Mouse (Mus musculus): ENCODE data around the gene Ipo4. TPM values are rescaled to one million over a fixed set of nuclear protein-coding genes. Genes with fewer than 3 reads are reported as not detected.
A peak's percentile ranks its signal among the peaks of the same experiment; 100 is the strongest.

Gene Ipo4
- polyA plus RNA-seq, 1 experiment from 2014 or later = 24.6 TPM

- H3K36me3 ChIP-seq (ENCODE audit: control insufficient read depth, insufficient read depth) = peaks cover 34% of the 10 kb centered on the region
- no peaks in the 10 kb centered on the region for H3K27me3 ChIP-seq (ENCODE audit: control insufficient read depth, insufficient read depth, low read depth, low read length)
- no peak overlapping the region for H3K9ac ChIP-seq (ENCODE audit: low read depth, low read length)
- H3K4me1 ChIP-seq (ENCODE audit: control insufficient read depth, low read depth, low read length) = peaks cover 27% of the 10 kb centered on the region
- ATAC-seq (ENCODE audit: low read depth) = no peak
- H3K4me2 ChIP-seq (ENCODE audit: low read depth, low read length) = no peak overlapping the region
- 81% methylated on average over 13 of the region's 13 CpGs for WGBS (ENCODE audit: insufficient replicate concordance)
- H3K9me3 ChIP-seq (replicated peaks; ENCODE audit: control insufficient read depth, low read length) = no peaks in the 10 kb centered on the region
- H3K27ac ChIP-seq (ENCODE audit: low read length) = no peak overlapping the region
- H3K4me3 ChIP-seq (ENCODE audit: low read depth, low read length) = no peak overlapping the region
Observed at GRCm38 (mm10) chr14:55641291-55641690, 5.5 kb upstream of the Ipo4 start.

DNA sequence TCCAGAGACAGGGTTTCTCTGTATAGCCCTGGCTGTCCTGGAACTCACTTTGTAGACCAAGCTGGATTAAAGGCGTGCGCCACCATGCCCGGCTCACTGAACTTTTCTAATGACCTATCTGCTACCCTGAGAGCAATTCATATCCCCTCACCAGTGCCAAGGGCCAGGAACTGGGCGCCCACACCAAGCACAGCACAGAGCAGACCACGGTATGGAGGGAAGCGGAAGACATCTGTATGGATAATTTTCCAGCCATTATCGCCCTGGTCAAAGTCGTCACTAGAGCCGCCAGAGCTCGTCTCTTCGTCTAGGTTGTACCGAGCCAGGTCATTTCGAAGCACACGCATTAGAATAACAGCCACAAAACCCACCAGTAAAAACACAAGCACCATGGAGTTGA lies 5.1 kb upstream of the Ipo4 start:
- no peak for ATAC-seq (ENCODE audit: low read depth)
- Histone ChIP-seq H3K9me3 (replicated peaks; ENCODE audit: control insufficient read depth, low read length) (no peaks in the 10 kb centered on the region), H3K27me3 (ENCODE audit: control insufficient read depth, insufficient read depth, low read depth, low read length) (no peaks in the 10 kb centered on the region), H3K36me3 (ENCODE audit: control insufficient read depth, insufficient read depth) (peaks cover 32% of the 10 kb centered on the region), H3K9ac (ENCODE audit: low read depth, low read length) (no peak overlapping the region), H3K27ac (ENCODE audit: low read length) (no peak overlapping the region), H3K4me3 (ENCODE audit: low read depth, low read length) (no peak overlapping the region), H3K4me2 (ENCODE audit: low read depth, low read length) (no peak overlapping the region), H3K4me1 (ENCODE audit: control insufficient read depth, low read depth, low read length) (peaks cover 25% of the 10 kb centered on the region)
- WGBS (ENCODE audit: insufficient replicate concordance) = 90% methylated on average over 14 of the region's 14 CpGs

DNA sequence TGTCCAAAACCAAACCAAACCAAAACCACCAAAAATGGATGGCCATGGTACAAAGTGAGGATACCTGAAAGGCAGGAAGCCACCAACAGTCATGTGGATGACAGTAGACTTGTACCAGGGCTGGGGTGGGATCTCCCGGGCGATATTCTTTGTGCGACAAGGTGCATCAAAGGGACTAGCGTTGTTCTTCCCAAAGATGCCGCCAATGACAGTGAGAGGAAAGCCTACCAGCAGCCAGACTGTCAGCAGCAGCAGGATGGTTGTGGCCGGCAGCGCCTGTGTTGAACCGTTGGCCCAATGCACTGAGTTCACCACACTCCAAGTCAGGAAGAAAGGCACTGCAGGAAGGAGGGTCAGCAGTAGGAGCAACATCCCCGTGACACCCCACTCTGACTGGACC lies 2.0 kb upstream of the Ipo4 start, which contains the start of gene Gm49378:
Gene Gm49378, minus strand, starts transcription at position 101 of the 400 bp plus-strand sequence.
- ATAC-seq (ENCODE audit: low read depth) = no peak
- H3K4me2 ChIP-seq (ENCODE audit: low read depth, low read length) = no peak within 1 kb of the TSS
- H3K27ac ChIP-seq (ENCODE audit: low read length) = no peak within 1 kb of the TSS
- H3K9ac ChIP-seq (ENCODE audit: low read depth, low read length) = no peak within 1 kb of the TSS
- WGBS (ENCODE audit: insufficient replicate concordance) = 87% methylated on average over 9 of the region's 9 CpGs
- peaks cover 25% of the 10 kb centered on the region for H3K4me1 ChIP-seq (ENCODE audit: control insufficient read depth, low read depth, low read length)
- H3K27me3 ChIP-seq (ENCODE audit: control insufficient read depth, insufficient read depth, low read depth, low read length) = no peaks in the 10 kb centered on the region
- peaks cover 32% of the 10 kb centered on the region for H3K36me3 ChIP-seq (ENCODE audit: control insufficient read depth, insufficient read depth)
- no peak within 1 kb of the TSS for H3K4me3 ChIP-seq (ENCODE audit: low read depth, low read length)
- no peaks in the 10 kb centered on the region for H3K9me3 ChIP-seq (replicated peaks; ENCODE audit: control insufficient read depth, low read length)

DNA sequence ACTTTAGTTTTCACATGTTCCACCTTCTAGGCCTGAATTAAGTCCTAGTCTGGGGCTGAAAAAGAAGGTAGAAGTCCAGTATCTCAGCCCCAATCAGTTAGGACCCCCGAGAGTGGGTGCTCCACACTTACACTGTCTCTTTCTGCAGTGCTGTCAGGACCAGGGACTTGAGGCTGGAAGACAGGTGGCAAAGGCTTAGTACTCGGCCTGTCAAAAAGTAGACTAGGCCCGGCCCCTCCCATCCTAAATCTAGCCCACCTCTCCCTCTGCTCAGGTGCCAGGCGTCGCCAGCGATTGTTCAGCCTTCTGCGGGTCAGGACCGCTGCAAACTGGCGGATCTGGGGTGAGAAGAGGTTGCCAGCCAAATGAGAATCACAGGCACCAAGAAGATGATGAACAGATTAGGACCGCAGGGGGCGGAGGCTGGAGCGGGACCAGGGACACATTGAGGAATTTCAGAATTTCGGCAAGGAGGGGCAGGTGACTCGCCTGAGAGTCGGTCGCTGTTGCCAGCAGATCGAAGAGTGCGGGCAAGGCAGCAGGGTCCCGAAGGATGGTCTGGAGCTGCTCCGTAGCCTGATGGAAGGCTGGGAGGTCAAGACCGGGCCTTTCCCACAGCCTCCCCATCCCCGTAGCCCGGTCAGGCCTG lies 759 bp downstream of the Ipo4 start:
- Histone ChIP-seq H3K36me3 (ENCODE audit: control insufficient read depth, insufficient read depth) (peaks cover 24% of the 10 kb centered on the region), H3K4me3 (ENCODE audit: low read depth, low read length) (peak overlapping the region; percentile 65), H3K4me1 (ENCODE audit: control insufficient read depth, low read depth, low read length) (peaks cover 12% of the 10 kb centered on the region), H3K9me3 (replicated peaks; ENCODE audit: control insufficient read depth, low read length) (no peaks in the 10 kb centered on the region), H3K4me2 (ENCODE audit: low read depth, low read length) (peak overlapping the region; percentile 93), H3K9ac (ENCODE audit: low read depth, low read length) (peak overlapping the region; percentile 60), H3K27me3 (ENCODE audit: control insufficient read depth, insufficient read depth, low read depth, low read length) (no peaks in the 10 kb centered on the region), H3K27ac (ENCODE audit: low read length) (no peak overlapping the region)
- 3% methylated on average over 23 of the region's 23 CpGs for WGBS (ENCODE audit: insufficient replicate concordance)
- ATAC-seq (ENCODE audit: low read depth) = peak; percentile 24

- WGBS (ENCODE audit: insufficient replicate concordance) = 32% methylated on average over 5 of the region's 5 CpGs
- H3K4me2 ChIP-seq (ENCODE audit: low read depth, low read length) = no peak overlapping the region
- H3K9me3 ChIP-seq (replicated peaks; ENCODE audit: control insufficient read depth, low read length) = no peaks in the 10 kb centered on the region
- H3K27ac ChIP-seq (ENCODE audit: low read length) = no peak overlapping the region
- H3K9ac ChIP-seq (ENCODE audit: low read depth, low read length) = no peak overlapping the region
- ATAC-seq (ENCODE audit: low read depth) = no peak
- peaks cover 11% of the 10 kb centered on the region for H3K36me3 ChIP-seq (ENCODE audit: control insufficient read depth, insufficient read depth)
- H3K27me3 ChIP-seq (ENCODE audit: control insufficient read depth, insufficient read depth, low read depth, low read length) = no peaks in the 10 kb centered on the region
- H3K4me1 ChIP-seq (ENCODE audit: control insufficient read depth, low read depth, low read length) = peaks cover 10% of the 10 kb centered on the region
- H3K4me3 ChIP-seq (ENCODE audit: low read depth, low read length) = no peak overlapping the region
Observed at GRCm38 (mm10) chr14:55629312-55629711, 6.4 kb downstream of the Ipo4 start.

DNA sequence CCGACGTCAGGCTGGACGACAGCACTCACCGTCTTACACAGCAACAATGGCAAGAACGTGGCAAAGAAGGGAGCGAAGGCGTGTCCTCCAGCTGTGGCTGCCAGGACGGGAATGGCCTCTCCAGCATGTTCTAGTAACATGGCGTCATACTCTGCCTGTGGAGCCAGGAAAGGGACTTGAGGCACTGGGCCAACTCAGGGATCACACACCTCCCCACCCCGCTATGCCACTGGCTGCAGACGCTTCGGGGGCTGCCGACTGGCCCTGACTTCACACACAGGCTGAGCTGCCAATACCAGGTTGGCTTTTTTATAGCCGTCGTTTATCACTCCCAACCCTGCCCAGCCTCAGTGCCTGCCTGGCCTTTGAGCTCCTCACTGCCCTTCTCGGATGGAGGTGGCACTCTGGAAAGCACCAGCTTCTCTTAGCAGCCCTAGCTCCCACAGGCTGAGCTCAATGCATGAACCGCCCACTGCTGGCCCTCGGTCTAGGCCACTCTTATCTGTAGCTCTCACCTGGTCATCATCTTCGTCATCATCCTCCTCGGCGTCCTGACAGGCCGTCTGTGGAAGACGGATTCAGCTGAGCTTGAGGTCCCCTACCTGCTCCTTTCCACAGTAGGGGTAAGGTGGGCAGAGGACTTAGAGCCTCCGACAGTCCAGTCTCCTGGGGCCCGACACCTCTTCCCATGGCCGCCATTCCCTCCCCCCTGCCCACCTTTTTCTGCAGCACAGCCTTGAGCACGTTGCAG lies 7.5 kb downstream of the Ipo4 start:
- H3K36me3 ChIP-seq (ENCODE audit: control insufficient read depth, insufficient read depth) = peaks cover 11% of the 10 kb centered on the region
- WGBS (ENCODE audit: insufficient replicate concordance) = 78% methylated on average over 27 of the region's 27 CpGs

DNA sequence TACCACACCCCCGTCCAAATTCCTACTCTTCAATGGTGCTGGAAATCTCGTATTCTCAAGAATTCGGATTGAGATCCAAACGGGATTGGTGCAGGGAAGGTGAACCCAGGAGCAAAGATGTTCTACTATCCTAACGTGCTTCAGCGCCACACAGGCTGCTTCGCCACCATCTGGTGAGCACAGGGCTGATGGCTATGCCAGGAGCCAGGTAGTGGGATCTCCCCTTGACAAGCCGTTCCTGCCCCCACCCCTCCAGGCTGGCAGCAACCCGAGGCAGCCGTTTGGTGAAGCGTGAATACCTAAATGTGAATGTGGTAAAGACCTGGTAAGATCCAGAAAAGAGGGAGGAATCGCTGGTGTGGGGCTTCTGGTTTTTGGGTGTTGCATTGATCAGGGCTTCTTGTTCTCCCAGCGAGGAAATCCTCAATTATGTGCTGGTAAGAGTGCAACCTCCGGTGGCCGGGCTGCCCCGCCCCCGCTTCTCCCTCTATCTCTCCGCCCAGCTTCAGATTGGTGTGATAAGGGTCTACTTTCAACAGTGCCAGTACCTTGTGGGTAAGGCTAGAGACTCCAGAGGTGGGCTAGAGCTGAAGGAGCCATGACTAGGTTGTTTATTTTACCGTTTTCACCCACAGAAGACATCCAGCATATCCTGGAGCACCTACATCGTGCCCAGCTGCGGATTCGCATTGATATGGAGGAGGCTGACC lies 17.1 kb downstream of the Ipo4 start:
- Histone ChIP-seq H3K9me3 (replicated peaks; ENCODE audit: control insufficient read depth, low read length) (no peaks in the 10 kb centered on the region), H3K4me3 (ENCODE audit: low read depth, low read length) (peak overlapping the region; percentile 41), H3K4me2 (ENCODE audit: low read depth, low read length) (peak overlapping the region; percentile 62), H3K27me3 (ENCODE audit: control insufficient read depth, insufficient read depth, low read depth, low read length) (no peaks in the 10 kb centered on the region), H3K4me1 (ENCODE audit: control insufficient read depth, low read depth, low read length) (peaks cover 34% of the 10 kb centered on the region), H3K9ac (ENCODE audit: low read depth, low read length) (peak overlapping the region; percentile 41; the same call in 1 of the 2 replicates), H3K36me3 (ENCODE audit: control insufficient read depth, insufficient read depth) (no peaks in the 10 kb centered on the region), H3K27ac (ENCODE audit: low read length) (peak overlapping the region; percentile 8; the same call in 1 of the 2 replicates)
- WGBS (ENCODE audit: insufficient replicate concordance) = 15% methylated on average over 22 of the region's 22 CpGs
- peak; percentile 64 for ATAC-seq (ENCODE audit: low read depth)

More for the DNA sequence above, 7.5 kb downstream of the Ipo4 start:
- Histone ChIP-seq H3K27me3 (ENCODE audit: control insufficient read depth, insufficient read depth, low read depth, low read length) (no peaks in the 10 kb centered on the region), H3K4me1 (ENCODE audit: control insufficient read depth, low read depth, low read length) (peaks cover 10% of the 10 kb centered on the region), H3K9me3 (replicated peaks; ENCODE audit: control insufficient read depth, low read length) (no peaks in the 10 kb centered on the region), H3K27ac (ENCODE audit: low read length) (no peak overlapping the region), H3K9ac (ENCODE audit: low read depth, low read length) (no peak overlapping the region), H3K4me3 (ENCODE audit: low read depth, low read length) (no peak overlapping the region), H3K4me2 (ENCODE audit: low read depth, low read length) (no peak overlapping the region)
- ATAC-seq (ENCODE audit: low read depth) = peak; percentile 54

DNA sequence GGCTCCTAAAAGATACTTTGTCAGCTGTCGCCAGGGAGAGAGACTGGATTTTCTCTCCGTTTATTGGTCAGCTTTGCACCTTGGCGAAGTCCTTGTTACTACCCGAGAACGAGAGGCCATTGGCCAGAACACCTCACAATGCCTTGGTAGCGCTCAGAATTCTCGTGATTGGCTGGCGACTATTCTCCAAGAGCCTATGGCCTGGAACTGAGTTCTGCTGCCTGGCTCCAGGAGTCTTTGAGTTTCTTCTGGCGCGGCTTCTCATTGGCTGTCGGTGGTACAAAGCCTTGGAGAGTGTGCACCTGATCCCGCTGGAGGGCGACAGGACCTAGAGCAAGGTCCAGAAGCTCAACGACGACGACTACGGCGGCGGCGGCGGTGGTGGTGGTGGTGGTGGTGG lies 17.9 kb downstream of the Ipo4 start, which contains the start of gene Rec8:
Gene Rec8, plus strand, starts transcription at position 216 of the 400 bp plus-strand sequence.
- peak within 1 kb of the TSS; percentile 41 for H3K4me3 ChIP-seq (ENCODE audit: low read depth, low read length)
- no peaks in the 10 kb centered on the region for H3K36me3 ChIP-seq (ENCODE audit: control insufficient read depth, insufficient read depth)
- peak; percentile 61 for ATAC-seq (ENCODE audit: low read depth)
- peak within 1 kb of the TSS; percentile 41; the same call in 1 of the 2 replicates for H3K9ac ChIP-seq (ENCODE audit: low read depth, low read length)
- H3K27ac ChIP-seq (ENCODE audit: low read length) = peak within 1 kb of the TSS; percentile 60
- H3K9me3 ChIP-seq (replicated peaks; ENCODE audit: control insufficient read depth, low read length) = no peaks in the 10 kb centered on the region
- peak within 1 kb of the TSS; percentile 62 for H3K4me2 ChIP-seq (ENCODE audit: low read depth, low read length)
- no peaks in the 10 kb centered on the region for H3K27me3 ChIP-seq (ENCODE audit: control insufficient read depth, insufficient read depth, low read depth, low read length)
- WGBS (ENCODE audit: insufficient replicate concordance) = 25% methylated on average over 21 of the region's 21 CpGs
- peaks cover 34% of the 10 kb centered on the region for H3K4me1 ChIP-seq (ENCODE audit: control insufficient read depth, low read depth, low read length)
